Mouse (Mus musculus): ENCODE results near the gene Ubqln4.
A peak's percentile ranks its signal among the peaks of the same experiment; 100 is the strongest.

GRCm38 (mm10) chr3:88561989-88562388 lies 8.4 kb downstream of the Ubqln4 start:
- TF ChIP-seq CTCF (IDR thresholded peaks at IDR 0.05; ENCODE audit: control insufficient read depth, insufficient read depth, insufficient read length) = no peak
- peak; percentile 10 for TF ChIP-seq USF1 (IDR thresholded peaks at IDR 0.05; ENCODE audit: low read depth)

Data from C2C12 (cell line).